Mouse (Mus musculus): ENCODE results near the gene 1700001L19Rik.

DNA sequence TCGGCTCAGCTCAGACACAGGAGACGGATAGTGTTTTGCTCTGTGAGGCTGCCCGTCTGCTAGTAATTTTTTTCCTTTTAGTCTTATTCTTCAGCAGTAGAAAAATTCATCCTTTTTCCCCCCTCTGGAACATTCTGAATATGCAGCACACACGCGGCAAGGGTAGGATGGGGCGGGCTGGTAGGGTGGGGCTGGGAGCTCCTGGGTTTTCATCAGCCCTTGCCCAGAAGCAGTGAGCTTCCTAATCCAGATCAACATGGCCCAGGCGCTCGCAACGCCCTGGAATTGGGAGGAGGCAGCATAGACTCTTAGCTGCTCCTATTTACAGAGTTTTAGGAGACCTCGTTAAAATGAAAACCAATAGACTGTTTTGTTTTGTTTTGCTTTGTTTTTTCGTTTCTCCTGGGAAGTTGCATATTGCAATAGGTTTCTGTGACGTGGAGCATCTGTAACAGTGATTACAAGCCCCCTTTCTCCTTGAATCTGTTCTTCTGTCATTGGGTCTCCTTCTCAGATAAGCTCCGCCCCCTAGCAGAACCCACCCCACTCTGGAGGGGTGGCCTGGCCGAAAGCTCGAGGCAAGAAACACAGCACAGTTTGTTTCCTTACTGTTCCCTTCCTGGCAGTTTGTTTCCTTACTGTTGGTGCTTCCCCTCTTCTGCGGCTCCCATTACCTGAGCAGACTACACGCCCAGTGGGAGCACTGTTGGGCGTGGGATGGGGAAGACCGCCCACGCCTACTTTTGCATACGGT is 10.6 kb downstream of the 1700001L19Rik start:
- TF ChIP-seq USF1 (IDR thresholded peaks at IDR 0.05; ENCODE audit: low read depth, low read length) (no peak), CTCF (conservative IDR thresholded peaks at IDR 0.05 in 1 of 2, IDR thresholded peaks at IDR 0.05 in 1 of 2; ENCODE audit: low read depth in 2 of 2, low read length in 2 of 2) (no peak), ZKSCAN1 (IDR thresholded peaks at IDR 0.05; ENCODE audit: borderline replicate concordance, low read depth, low read length) (no peak)

All from CH12.LX (cell line).